Mouse (Mus musculus): ENCODE data around the gene Abcd2.

Abcd2 gene

GRCm38 (mm10) chr15:91161153-91161552, 30.4 kb downstream of the Abcd2 start:
- no peak for DNase-seq (ENCODE audit: low spot score in 2 of 2)

- no peak for DNase-seq (ENCODE audit: low spot score in 2 of 2)
These were observed 38.3 kb downstream of the Abcd2 start for GRCm38 (mm10) chr15:91153311-91153710.

- peak in 1 of 2 experiments; percentile 24 for DNase-seq (ENCODE audit: low spot score in 2 of 2)
These were observed 39.0 kb downstream of the Abcd2 start for GRCm38 (mm10) chr15:91152592-91152991.

- no peak for DNase-seq (ENCODE audit: low spot score in 2 of 2)
These were observed 67.0 kb downstream of the Abcd2 start for GRCm38 (mm10) chr15:91124584-91124983.

GRCm38 (mm10) chr15:91112555-91113209, 78.9 kb downstream of the Abcd2 start:
- DNase-seq (ENCODE audit: low spot score in 2 of 2): no peak

- no peak for DNase-seq (ENCODE audit: low spot score in 2 of 2)
These were observed 83.4 kb downstream of the Abcd2 start for GRCm38 (mm10) chr15:91108102-91108659.

- no peak for DNase-seq (ENCODE audit: low spot score in 2 of 2)
These were observed 86.7 kb downstream of the Abcd2 start for GRCm38 (mm10) chr15:91104934-91105333.

- no peak for DNase-seq (ENCODE audit: low spot score in 2 of 2)
These were observed 87.3 kb downstream of the Abcd2 start for GRCm38 (mm10) chr15:91104276-91104675.

- DNase-seq (ENCODE audit: low spot score in 2 of 2): no peak
These were observed 87.8 kb downstream of the Abcd2 start for GRCm38 (mm10) chr15:91103814-91104213.

- no peak for DNase-seq (ENCODE audit: low spot score in 2 of 2)
These were observed 88.3 kb downstream of the Abcd2 start for GRCm38 (mm10) chr15:91103305-91103704.

- no peak for DNase-seq (ENCODE audit: low spot score in 2 of 2)
These were observed 95.0 kb downstream of the Abcd2 start for GRCm38 (mm10) chr15:91096606-91097005.

Measured in frontal cortex, postnatal 14 days (tissue).